Mouse (Mus musculus): ENCODE measurements around the gene AI413582. TPM values are rescaled to one million over a fixed set of nuclear protein-coding genes. Genes with fewer than 3 reads are reported as not detected.

Gene AI413582
- total RNA-seq, 2 experiments from 2014 or later = 3.0 to 3.3 TPM

GRCm38 (mm10) chr17:27518700-27519595, 46.6 kb downstream of the AI413582 start:
- no peak overlapping the region for H3K4me3 ChIP-seq
- intact Hi-C loops (cut with DNase I) = loop anchor here (10.0 kb wide), 1 partner anchor 384 kb away; the partner anchor contains the start of gene Uqcc2
- TF ChIP-seq CTCF (IDR thresholded peaks at IDR 0.05) = no peak
- no peak for DNase-seq
- no peak overlapping the region for H3K27ac ChIP-seq

- TF ChIP-seq CTCF (IDR thresholded peaks at IDR 0.05) = no peak
- no peak for DNase-seq
- H3K27ac ChIP-seq = no peak overlapping the region
- intact Hi-C loops (cut with DNase I) = loop anchor here (10.0 kb wide), 1 partner anchor 383 kb away; the partner anchor contains the start of gene Uqcc2
- H3K4me3 ChIP-seq = no peak overlapping the region
Measured at GRCm38 (mm10) chr17:27518296-27518695, 47.3 kb downstream of the AI413582 start.

GRCm38 (mm10) chr17:27513916-27514762, 51.4 kb downstream of the AI413582 start:
- peak; percentile 46 for TF ChIP-seq CTCF (IDR thresholded peaks at IDR 0.05)
- intact Hi-C loops (cut with DNase I) = loop anchor here (10.0 kb wide), 1 partner anchor 379 kb away; the partner anchor contains the start of gene Uqcc2
- DNase-seq = no peak
- no peak overlapping the region; the same call in 1 of the 2 replicates for H3K4me3 ChIP-seq
- H3K27ac ChIP-seq = no peak overlapping the region

Other genes with a start within 250 kb of the AI413582 start
- not detected for gene Grm4, start 44.4 kb downstream of the AI413582 start, total RNA-seq (2021)
- 10 to 100 TPM; 29.6 to 34.1 TPM for gene Hmga1, start 9.3 kb downstream of the AI413582 start, total RNA-seq (2021)
- gene Nudt3, start 57.7 kb upstream of the AI413582 start, total RNA-seq (2021) = 100 to 1,000 TPM; 222 to 261 TPM
- gene RPS10-NUDT3, start 69.5 kb upstream of the AI413582 start, total RNA-seq (2021) = 1 to 10 TPM in 1 of 2 experiments, not detected in 1; 1.4 TPM
- gene Rps10, start 70.9 kb upstream of the AI413582 start, total RNA-seq (2021) = 100 to 1,000 TPM; 342 to 407 TPM
- gene Pacsin1, start 89.8 kb upstream of the AI413582 start, total RNA-seq (2021) = under 1 TPM in 1 of 2 experiments, not detected in 1; 0.18 TPM
- not detected for gene Spdef, start 163.2 kb upstream of the AI413582 start, total RNA-seq (2021)

Measured in gastrocnemius, adult 2 months (tissue).